Mouse (Mus musculus) heart, embryonic 14.5 days (tissue): Measurements from ENCODE around the gene Lmbr1. TPM values are rescaled to one million over a fixed set of nuclear protein-coding genes. Genes with fewer than 3 reads are reported as not detected.

Experiments used
- ATAC-seq: fragments of 200-750 bp; cut with Nextera tagmentation; 2 replicates; pipeline ENCODE4 v1.8.0; 2017; ENCODE audit warnings: low read depth, moderate TSS enrichment; ENCODE audit not compliant: insufficient number of reproducible peaks, insufficient read depth, low FRiP score
- H3K27ac ChIP-seq, 2 experiments: fragments of 200-500 bp in 1 of 2; fragments of 300-500 bp in 1 of 2; sonication (generic) in 1 of 2; replicated peaks in 1 of 2; 2 replicates each; pipeline ENCODE4 v1.5.1; 2012 to 2014; ENCODE audit warnings: low read depth in 2 of 2, low read length in 2 of 2, control low read depth in 1 of 2, mild to moderate bottlenecking in 1 of 2, mixed read lengths in 1 of 2; ENCODE audit not compliant: control insufficient read depth in 1 of 2, insufficient read depth in 1 of 2
- H3K27me3 ChIP-seq: fragments of 300-500 bp; sonication (generic); 2 replicates; pipeline ENCODE4 v1.6.1; 2014; ENCODE audit warnings: mild to moderate bottlenecking, low read length, control low read depth; ENCODE audit not compliant: control insufficient read depth, insufficient read depth
- H3K36me3 ChIP-seq: fragments of 300-500 bp; sonication (generic); 2 replicates; pipeline ENCODE4 v1.6.1; 2014; ENCODE audit warnings: mild to moderate bottlenecking, control low read depth, low read length, mixed read lengths; ENCODE audit not compliant: control insufficient read depth, insufficient read depth
- H3K4me1 ChIP-seq, 2 experiments: fragments of 200-500 bp in 1 of 2; fragments of 300-500 bp in 1 of 2; sonication (generic) in 1 of 2; 2 replicates each; pipeline ENCODE4 v1.6.1; 2012 to 2014; ENCODE audit warnings: low read length in 2 of 2, control low read depth in 1 of 2, mixed read lengths in 1 of 2; ENCODE audit not compliant: control insufficient read depth in 2 of 2, insufficient read depth in 2 of 2
- H3K4me2 ChIP-seq: fragments of 300-500 bp; sonication (generic); 2 replicates; pipeline ENCODE4 v1.6.1; 2014; ENCODE audit warnings: mild to moderate bottlenecking, low read length
- H3K4me3 ChIP-seq, 2 experiments: fragments of 200-500 bp in 1 of 2; fragments of 300-500 bp in 1 of 2; sonication (generic) in 1 of 2; 2 replicates each; pipeline ENCODE4 v1.5.1; 2012 to 2014; ENCODE audit warnings: low read length in 2 of 2, mild to moderate bottlenecking in 2 of 2, control low read depth in 1 of 2, low read depth in 1 of 2, moderate library complexity in 1 of 2; ENCODE audit not compliant: control insufficient read depth in 1 of 2, insufficient read depth in 1 of 2
- H3K9ac ChIP-seq: fragments of 300-500 bp; sonication (generic); 2 replicates; pipeline ENCODE4 v1.6.1; 2014; ENCODE audit warnings: mild to moderate bottlenecking, low read length
- H3K9me3 ChIP-seq: fragments of 300-500 bp; sonication (generic); 2 replicates; pipeline ENCODE4 v1.6.1; 2016; ENCODE audit warnings: low read length, control low read depth; ENCODE audit not compliant: control insufficient read depth
- WGBS: fragments of 180-500 bp; shearing (Covaris S2); extraction: QIAGEN DNeasy Blood & Tissue Kit; methylation state at CpG from one replicate; pipeline ENCODE4 v1.1.7; 2014; 5-methylcytosine and 5-hydroxymethylcytosine counted together
- microRNA-seq: library from miRNA; unstranded; fragments of <30 nt; microRNA quantifications from one replicate; pipeline ENCODE4, GENCODE M21; 2016
- polyA plus RNA-seq: library from polyadenylated mRNA; unstranded; fragments of >200 nt; fragmentation: Nextera tagmentation; extraction: Ambion mirVana; gene quantifications from 2 replicates; pipeline ENCODE4 v1.2.1, GENCODE M21; 2014

Gene Lmbr1
- polyA plus RNA-seq, 1 experiment from 2014 or later, result 21.2 TPM

GRCm38 (mm10) chr5:29195231-29195569, 183.0 kb downstream of the Lmbr1 start:
- Histone ChIP-seq H3K36me3 (no peaks in the 10 kb centered on the region), H3K9me3 (no peaks in the 10 kb centered on the region), H3K4me3 (peak overlapping the region; percentile 56 to 64), H3K27ac (no peak overlapping the region), H3K27me3 (no peaks in the 10 kb centered on the region), H3K4me1 (0 out of 4 replicates have a peak, but pooled peaks cover 0 to 7% of the 10 kb centered on the region in 2 experiments), H3K4me2 (peak overlapping the region; percentile 81), H3K9ac (peak overlapping the region; percentile 73)
- 11% methylated on average over 9 of the region's 9 CpGs for WGBS
- ATAC-seq, result no peak

GRCm38 (mm10) chr5:29186798-29187197, 191.4 kb downstream of the Lmbr1 start:
- Histone ChIP-seq H3K4me2 (no peak overlapping the region), H3K27ac (no peak overlapping the region), H3K36me3 (no peaks in the 10 kb centered on the region), H3K4me3 (no peak overlapping the region), H3K9me3 (no peaks in the 10 kb centered on the region), H3K4me1 (no peaks in the 10 kb centered on the region), H3K27me3 (no peaks in the 10 kb centered on the region), H3K9ac (no peak overlapping the region)
- WGBS, result 76% methylated on average over 5 of the region's 5 CpGs
- ATAC-seq, result no peak

Small RNAs within 50 kb of the gene (microRNA-seq; reads per million reads assigned to microRNA genes)
- gene Gm23801, result not detected

Other genes with a start within 250 kb of the Lmbr1 start
- gene Rnf32, start 182.4 kb downstream of the Lmbr1 start, polyA plus RNA-seq, result 1.9 and 2.3 TPM in 2 replicates
- gene Nom1, start 56.3 kb upstream of the Lmbr1 start, polyA plus RNA-seq, result 11.4 and 13.1 TPM in 2 replicates
- gene Mnx1, start 100.1 kb upstream of the Lmbr1 start, polyA plus RNA-seq, result not detected in 2 replicates
- gene Ube3c, start 190.9 kb upstream of the Lmbr1 start, polyA plus RNA-seq, result 34.6 and 37.5 TPM in 2 replicates